Mouse (Mus musculus): ENCODE measurements around the gene Hes2. TPM values are rescaled to one million over a fixed set of nuclear protein-coding genes. Genes with fewer than 3 reads are reported as not detected.

The Hes2 gene
- polyA plus RNA-seq, 1 experiment, result 6.2 TPM

GRCm38 (mm10) chr4:152138497-152139260, 20.0 kb upstream of the Hes2 start:
- 2% methylated on average over 51 of the region's 51 CpGs for WGBS

DNA sequence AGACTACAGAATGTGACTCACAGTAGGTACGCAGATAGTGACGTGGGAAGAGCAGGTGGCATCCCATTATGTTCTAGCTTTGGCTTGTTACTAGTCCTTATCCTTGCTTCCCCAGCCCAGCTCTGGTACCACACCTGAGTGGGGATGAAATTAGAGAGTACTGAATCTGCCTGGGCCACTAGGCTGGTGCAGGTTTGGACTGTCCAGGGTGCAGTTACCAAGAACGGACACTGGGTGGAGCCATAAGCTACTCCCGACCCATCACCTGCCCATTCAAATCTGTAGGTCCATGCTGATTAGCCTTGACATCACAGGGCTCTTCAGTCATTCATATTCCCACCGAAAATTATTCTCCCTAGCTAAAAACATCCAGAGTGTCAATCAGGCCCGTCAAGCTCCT, 18.2 kb upstream of the Hes2 start:
- 27% methylated on average over 6 of the region's 6 CpGs for WGBS
- TF ChIP-seq CTCF (IDR thresholded peaks at IDR 0.05; ENCODE audit: insufficient read depth, low read length) (peak; percentile 85), POLR2A (IDR thresholded peaks at IDR 0.05; ENCODE audit: borderline replicate concordance, extremely low read depth, low read depth, low read length) (no peak)
- Histone ChIP-seq H3K4me3 (replicated peaks; ENCODE audit: extremely low read depth, low read depth, low read length) (no peak overlapping the region), H3K4me1 (ENCODE audit: control insufficient read depth, insufficient read depth, low read length) (peaks cover 7% of the 10 kb centered on the region; the same call in 1 of the 2 replicates)
- no peak for DNase-seq

More at GRCm38 (mm10) chr4:152138497-152139260, 20.0 kb upstream of the Hes2 start:
- peak; percentile 93 for DNase-seq
- Histone ChIP-seq H3K4me1 (ENCODE audit: control insufficient read depth, insufficient read depth, low read length) (peaks cover 7% of the 10 kb centered on the region; the same call in 1 of the 2 replicates), H3K4me3 (replicated peaks; ENCODE audit: extremely low read depth, low read depth, low read length) (peak overlapping the region; percentile 80)
- TF ChIP-seq CTCF (IDR thresholded peaks at IDR 0.05; ENCODE audit: insufficient read depth, low read length) (peak; percentile 80), POLR2A (IDR thresholded peaks at IDR 0.05; ENCODE audit: borderline replicate concordance, extremely low read depth, low read depth, low read length) (no peak)

DNA sequence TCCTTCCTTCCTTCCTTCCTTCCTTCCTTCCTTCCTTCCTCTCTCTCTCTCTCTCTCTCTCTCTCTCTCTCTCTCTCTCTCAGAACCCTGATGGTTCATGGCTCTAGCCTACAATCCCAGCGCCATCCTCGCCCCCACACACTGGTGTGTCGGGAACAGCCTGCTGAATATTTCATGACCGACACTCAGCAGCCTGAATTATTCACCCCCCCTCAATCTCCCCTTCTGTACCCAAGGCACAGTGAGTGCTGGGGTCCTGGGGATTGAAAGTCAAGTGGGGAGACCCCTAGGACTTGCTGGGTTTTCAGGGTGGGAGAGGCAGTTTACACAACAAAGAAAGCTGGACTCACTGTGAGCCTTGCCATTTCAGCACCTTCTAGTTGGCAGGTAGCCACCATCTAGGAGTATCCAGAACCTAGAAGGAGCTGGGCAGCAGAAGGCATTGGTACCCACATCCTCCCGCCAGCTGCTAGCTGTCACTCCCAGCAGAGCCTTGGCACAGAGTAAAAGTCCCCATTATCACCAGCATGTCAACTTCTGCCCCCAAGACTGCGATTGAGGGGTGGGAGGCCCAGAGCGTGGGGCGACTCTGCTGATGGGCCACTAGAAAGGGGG, 17.0 kb upstream of the Hes2 start:
- no peak for DNase-seq
- TF ChIP-seq POLR2A (IDR thresholded peaks at IDR 0.05; ENCODE audit: borderline replicate concordance, extremely low read depth, low read depth, low read length) (no peak), CTCF (IDR thresholded peaks at IDR 0.05; ENCODE audit: insufficient read depth, low read length) (no peak)
- Histone ChIP-seq H3K4me1 (ENCODE audit: control insufficient read depth, insufficient read depth, low read length) (peaks cover 7% of the 10 kb centered on the region; the same call in 1 of the 2 replicates), H3K4me3 (replicated peaks; ENCODE audit: extremely low read depth, low read depth, low read length) (no peak overlapping the region)
- WGBS, result 63% methylated on average over 8 of the region's 8 CpGs

DNA sequence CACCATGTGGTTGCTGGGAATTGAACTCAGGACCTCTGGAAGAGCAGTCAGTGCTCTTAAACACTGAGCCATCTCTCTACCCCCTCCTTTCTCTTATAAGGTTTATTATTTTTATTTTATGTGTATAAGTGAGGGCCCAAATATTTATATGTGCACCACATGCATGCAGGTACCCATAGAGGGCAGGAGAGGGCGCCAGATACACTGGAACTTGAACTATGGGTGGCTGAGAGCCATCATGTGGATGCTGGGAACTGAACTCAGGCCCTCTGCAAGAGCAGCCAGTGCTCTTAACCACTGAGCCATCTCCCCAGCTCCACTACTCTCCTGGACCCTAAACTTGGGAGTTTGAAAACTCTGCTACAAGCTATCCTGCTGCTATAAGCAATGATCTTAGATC, 15.0 kb upstream of the Hes2 start:
- H3K4me1 ChIP-seq (ENCODE audit: control insufficient read depth, insufficient read depth, low read length), result peaks cover 5% of the 10 kb centered on the region; the same call in 1 of the 2 replicates
- no peak for DNase-seq
- TF ChIP-seq POLR2A (IDR thresholded peaks at IDR 0.05; ENCODE audit: borderline replicate concordance, extremely low read depth, low read depth, low read length) (no peak), CTCF (IDR thresholded peaks at IDR 0.05; ENCODE audit: insufficient read depth, low read length) (no peak)
- 35% methylated on average over 1 of the region's 1 CpGs for WGBS
- no peak overlapping the region for H3K4me3 ChIP-seq (replicated peaks; ENCODE audit: extremely low read depth, low read depth, low read length)

GRCm38 (mm10) chr4:152145473-152145872, 13.2 kb upstream of the Hes2 start:
- DNase-seq, result no peak
- Histone ChIP-seq H3K4me1 (ENCODE audit: control insufficient read depth, insufficient read depth, low read length) (no peaks in the 10 kb centered on the region), H3K4me3 (replicated peaks; ENCODE audit: extremely low read depth, low read depth, low read length) (no peak overlapping the region)
- no peak for TF ChIP-seq CTCF (IDR thresholded peaks at IDR 0.05; ENCODE audit: insufficient read depth, low read length)
- no peak for TF ChIP-seq POLR2A (IDR thresholded peaks at IDR 0.05; ENCODE audit: borderline replicate concordance, extremely low read depth, low read depth, low read length)
- WGBS, result 64% methylated on average over 10 of the region's 10 CpGs

DNA sequence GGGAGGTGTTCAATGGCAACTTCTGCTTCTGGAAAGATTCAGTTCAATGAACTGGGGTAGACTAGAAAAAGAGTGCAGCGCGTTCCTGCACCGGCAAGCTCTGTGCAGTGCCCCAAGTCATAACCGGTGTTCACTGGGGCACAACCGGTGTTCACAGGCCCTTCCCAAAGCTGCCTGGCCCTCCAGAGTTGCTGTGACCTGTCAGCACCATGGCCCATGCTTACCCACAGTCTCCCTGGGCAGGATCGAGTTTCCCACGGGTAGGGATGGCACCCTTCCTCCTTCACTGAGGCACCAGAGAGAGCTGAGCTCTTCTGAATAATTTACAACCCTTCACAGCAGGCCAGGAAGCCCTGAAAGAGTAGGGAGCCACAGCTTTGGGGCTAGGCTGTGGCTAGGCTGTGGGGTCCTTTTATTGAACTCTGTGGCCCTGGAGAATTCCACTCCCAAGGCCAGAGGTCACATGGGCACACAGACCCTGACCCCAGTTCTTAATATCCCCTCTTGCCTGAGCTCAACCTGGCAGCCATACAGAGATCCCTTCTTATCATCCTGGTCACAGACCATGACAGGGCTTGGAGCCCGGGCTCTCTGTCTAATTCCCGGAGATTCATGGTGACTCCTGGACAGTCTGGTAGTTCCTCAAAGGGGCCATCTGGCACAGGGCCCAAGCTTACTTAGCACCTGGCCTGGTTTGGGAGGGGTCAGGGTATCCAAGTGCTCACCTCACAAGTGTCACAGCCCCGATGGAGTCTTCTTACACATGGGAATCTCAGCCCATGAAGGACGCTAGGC, 12.4 kb upstream of the Hes2 start:
- H3K4me3 ChIP-seq (replicated peaks; ENCODE audit: extremely low read depth, low read depth, low read length), result no peak overlapping the region
- no peaks in the 10 kb centered on the region for H3K4me1 ChIP-seq (ENCODE audit: control insufficient read depth, insufficient read depth, low read length)
- TF ChIP-seq POLR2A (IDR thresholded peaks at IDR 0.05; ENCODE audit: borderline replicate concordance, extremely low read depth, low read depth, low read length) (no peak), CTCF (IDR thresholded peaks at IDR 0.05; ENCODE audit: insufficient read depth, low read length) (no peak)
- DNase-seq, result no peak
- 69% methylated on average over 11 of the region's 11 CpGs for WGBS

GRCm38 (mm10) chr4:152150546-152150945, 8.1 kb upstream of the Hes2 start:
- Histone ChIP-seq H3K4me1 (ENCODE audit: control insufficient read depth, insufficient read depth, low read length) (peaks cover 7% of the 10 kb centered on the region; the same call in 1 of the 2 replicates), H3K4me3 (replicated peaks; ENCODE audit: extremely low read depth, low read depth, low read length) (no peak overlapping the region)
- DNase-seq, result no peak
- no peak for TF ChIP-seq POLR2A (IDR thresholded peaks at IDR 0.05; ENCODE audit: borderline replicate concordance, extremely low read depth, low read depth, low read length)
- TF ChIP-seq CTCF (IDR thresholded peaks at IDR 0.05; ENCODE audit: insufficient read depth, low read length), result no peak
- WGBS, result 75% methylated on average over 4 of the region's 4 CpGs

DNA sequence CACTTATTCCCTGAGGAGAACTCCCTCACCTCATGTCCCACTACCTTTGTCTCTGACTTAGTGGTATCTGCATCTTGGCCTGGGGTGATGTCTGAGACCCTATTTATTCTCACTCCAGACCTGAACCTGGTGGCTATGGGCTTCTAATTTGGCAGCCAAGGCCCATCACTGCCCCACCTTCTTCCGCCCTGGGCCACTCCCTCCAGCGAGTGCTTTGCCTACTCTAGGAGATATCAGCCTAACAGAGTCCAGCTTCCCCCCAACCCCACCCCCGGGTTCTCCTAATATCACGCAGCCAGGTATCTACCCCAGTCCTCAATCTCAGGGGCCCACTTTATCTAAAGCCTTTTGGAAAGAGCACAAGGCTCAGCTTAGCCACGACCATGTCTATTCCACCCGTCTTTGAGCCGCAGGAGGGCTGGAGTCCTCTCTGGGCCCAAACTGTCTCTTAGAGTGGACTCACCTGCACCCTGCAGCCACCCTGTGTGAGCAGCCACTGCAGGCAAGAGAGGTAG, 7.2 kb upstream of the Hes2 start:
- WGBS, result 41% methylated on average over 7 of the region's 7 CpGs
- DNase-seq, result no peak
- no peak for TF ChIP-seq CTCF (IDR thresholded peaks at IDR 0.05; ENCODE audit: insufficient read depth, low read length)
- no peak for TF ChIP-seq POLR2A (IDR thresholded peaks at IDR 0.05; ENCODE audit: borderline replicate concordance, extremely low read depth, low read depth, low read length)
- peaks cover 7% of the 10 kb centered on the region; the same call in 1 of the 2 replicates for H3K4me1 ChIP-seq (ENCODE audit: control insufficient read depth, insufficient read depth, low read length)
- peak overlapping the region; percentile 14 for H3K4me3 ChIP-seq (replicated peaks; ENCODE audit: extremely low read depth, low read depth, low read length)

DNA sequence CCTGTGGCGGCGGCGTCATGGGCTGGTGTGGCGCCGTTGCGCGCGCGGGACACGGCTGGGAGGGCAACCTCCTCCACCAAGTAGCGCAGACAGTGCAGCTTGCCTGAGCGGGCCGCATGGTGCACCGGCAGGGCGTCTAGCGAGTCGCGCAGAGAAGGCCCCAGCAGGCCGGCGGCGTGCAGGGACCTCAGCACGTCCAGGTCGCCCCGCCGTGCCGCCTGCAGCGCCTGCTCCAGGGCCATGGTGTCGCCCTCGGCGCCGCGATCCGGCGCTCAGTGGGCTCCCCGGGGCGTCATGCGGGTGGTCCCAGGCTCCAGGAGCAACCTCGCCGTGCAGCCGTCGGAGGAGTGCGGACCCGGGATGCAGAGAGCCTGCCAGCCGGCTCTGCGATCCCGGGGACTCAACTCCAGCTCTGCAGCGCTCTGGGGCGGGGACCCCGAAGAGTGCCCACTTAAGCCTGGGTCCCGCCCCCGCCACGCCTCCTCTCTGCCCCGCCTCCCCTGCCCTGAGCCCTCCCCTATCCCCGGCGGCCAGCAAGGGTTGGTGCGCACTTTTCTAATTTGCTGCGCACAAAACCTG, 6.6 kb upstream of the Hes2 start, which contains the start of gene Espn:
Gene Espn, minus strand, starts transcription at position 406 of the 579 bp plus-strand sequence.
- TF ChIP-seq POLR2A (IDR thresholded peaks at IDR 0.05; ENCODE audit: borderline replicate concordance, extremely low read depth, low read depth, low read length), result peak; percentile 26; the same call in 1 of the 2 replicates
- no peak for TF ChIP-seq CTCF (IDR thresholded peaks at IDR 0.05; ENCODE audit: insufficient read depth, low read length)
- DNase-seq, result peak; percentile 72
- 3% methylated on average over 57 of the region's 57 CpGs for WGBS
- Histone ChIP-seq H3K4me1 (ENCODE audit: control insufficient read depth, insufficient read depth, low read length) (peaks cover 7% of the 10 kb centered on the region; the same call in 1 of the 2 replicates), H3K4me3 (replicated peaks; ENCODE audit: extremely low read depth, low read depth, low read length) (peak within 1 kb of the TSS; percentile 14)

Measured in lung, adult 2 months (tissue).